Mouse (Mus musculus): Measurements from ENCODE around the gene Cep57.

The Cep57 gene

GRCm38 (mm10) chr9:13826832-13827405 lies at the start of gene Cep57:
Gene Cep57, minus strand, starts transcription at chr9:13827107.
- DNase-seq (ENCODE audit: low read depth), result peak; percentile 98

- peak; percentile 55 for DNase-seq (ENCODE audit: low read depth)
Measured at GRCm38 (mm10) chr9:13875340-13875739, 48.4 kb upstream of the Cep57 start.

GRCm38 (mm10) chr9:13874359-13874758 lies 47.5 kb upstream of the Cep57 start:
- DNase-seq (ENCODE audit: low read depth), result peak; percentile 41

GRCm38 (mm10) chr9:13871631-13872030 lies 44.7 kb upstream of the Cep57 start:
- no peak for DNase-seq (ENCODE audit: low read depth)

- DNase-seq (ENCODE audit: low read depth), result no peak
Measured at GRCm38 (mm10) chr9:13867646-13868045, 40.7 kb upstream of the Cep57 start.

GRCm38 (mm10) chr9:13856777-13857176 lies 29.9 kb upstream of the Cep57 start:
- no peak for DNase-seq (ENCODE audit: low read depth)

- no peak for DNase-seq (ENCODE audit: low read depth)
Measured at GRCm38 (mm10) chr9:13856247-13856646, 29.3 kb upstream of the Cep57 start.

- no peak for DNase-seq (ENCODE audit: low read depth)
Measured at GRCm38 (mm10) chr9:13853876-13854275, 27.0 kb upstream of the Cep57 start.

GRCm38 (mm10) chr9:13848481-13849480 lies 21.9 kb upstream of the Cep57 start:
- DNase-seq (ENCODE audit: low read depth), result peak; percentile 82

- DNase-seq (ENCODE audit: low read depth), result no peak
Measured at GRCm38 (mm10) chr9:13847591-13847990, 20.7 kb upstream of the Cep57 start.

- no peak for DNase-seq (ENCODE audit: low read depth)
Measured at GRCm38 (mm10) chr9:13836726-13837125, 9.8 kb upstream of the Cep57 start.

- DNase-seq (ENCODE audit: low read depth), result no peak
Measured at GRCm38 (mm10) chr9:13835256-13835655, 8.3 kb upstream of the Cep57 start.

GRCm38 (mm10) chr9:13828087-13828441 lies 1.2 kb upstream of the Cep57 start:
- DNase-seq (ENCODE audit: low read depth), result no peak

- DNase-seq (ENCODE audit: low read depth), result peak; percentile 99
Measured at GRCm38 (mm10) chr9:13827406-13828086, 639 bp upstream of the Cep57 start, which contains the start of gene Fam76b. Gene Fam76b, plus strand, starts transcription at chr9:13827716.

GRCm38 (mm10) chr9:13826391-13826805 lies 509 bp downstream of the Cep57 start:
- DNase-seq (ENCODE audit: low read depth), result no peak

GRCm38 (mm10) chr9:13825896-13826295 lies 1.0 kb downstream of the Cep57 start:
- DNase-seq (ENCODE audit: low read depth), result no peak

- DNase-seq (ENCODE audit: low read depth), result no peak
Measured at GRCm38 (mm10) chr9:13820774-13821173, 6.1 kb downstream of the Cep57 start.

- DNase-seq (ENCODE audit: low read depth), result no peak
Measured at GRCm38 (mm10) chr9:13818369-13818768, 8.5 kb downstream of the Cep57 start.

- DNase-seq (ENCODE audit: low read depth), result peak; percentile 36
Measured at GRCm38 (mm10) chr9:13809937-13810336, 17.0 kb downstream of the Cep57 start.

- no peak for DNase-seq (ENCODE audit: low read depth)
Measured at GRCm38 (mm10) chr9:13807657-13808056, 19.2 kb downstream of the Cep57 start.

GRCm38 (mm10) chr9:13806854-13807253 lies 20.1 kb downstream of the Cep57 start:
- no peak for DNase-seq (ENCODE audit: low read depth)

GRCm38 (mm10) chr9:13804480-13804879 lies 22.4 kb downstream of the Cep57 start:
- DNase-seq (ENCODE audit: low read depth), result no peak

- no peak for DNase-seq (ENCODE audit: low read depth)
Measured at GRCm38 (mm10) chr9:13794756-13795155, 32.2 kb downstream of the Cep57 start.

All from NIH3T3 (cell line).